Mouse (Mus musculus): ENCODE results near the gene Nipbl. TPM values are rescaled to one million over a fixed set of nuclear protein-coding genes. Genes with fewer than 3 reads are reported as not detected.
"Not testable (repeated sequence)": the region's sequence is repeated elsewhere in the genome, so short reads cannot be mapped to it uniquely, and the experiment has no call there.

Gene Nipbl
- total RNA-seq, 2 experiments from 2014 or later, result 17.9 to 19.1 TPM

- no peak for DNase-seq
These were observed 153.0 kb downstream of the Nipbl start for GRCm38 (mm10) chr15:8291251-8291650.

DNA sequence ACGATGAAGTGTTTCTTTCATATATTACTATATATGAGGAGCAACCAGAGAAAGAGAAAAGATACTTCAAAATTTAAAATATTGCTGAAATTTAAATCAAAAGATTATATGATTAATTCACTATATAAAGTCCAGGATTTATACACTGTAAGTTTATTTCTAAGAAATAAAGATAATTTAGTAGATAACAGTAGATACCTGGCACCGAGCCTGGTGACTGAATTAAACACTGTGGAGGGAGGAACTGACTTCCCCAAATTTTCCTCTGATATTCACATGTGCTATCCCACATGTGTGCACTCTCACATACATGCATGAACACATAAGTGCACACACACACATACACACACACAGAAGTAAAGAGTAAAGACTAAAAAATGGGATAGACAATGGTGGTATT is 162.1 kb downstream of the Nipbl start:
- DNase-seq, result no peak

DNA sequence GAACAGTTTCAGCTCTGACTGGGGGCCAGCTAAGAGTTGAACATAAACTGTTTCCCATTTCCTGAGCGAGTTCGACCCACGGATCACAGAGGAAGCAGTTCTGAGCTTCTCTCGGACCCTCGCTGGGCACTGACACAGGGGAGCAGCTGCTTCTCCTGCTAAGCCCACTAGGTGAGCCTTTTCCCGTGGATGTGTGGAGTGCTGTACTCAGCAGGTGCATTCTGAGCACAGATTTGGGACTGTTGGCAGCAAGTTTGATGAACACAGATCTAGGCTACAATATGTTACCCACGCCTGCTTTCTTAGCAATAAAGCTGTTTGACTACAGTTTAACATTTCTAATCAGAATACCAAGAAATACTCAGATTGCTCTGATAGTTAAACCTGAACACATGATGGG is 162.6 kb downstream of the Nipbl start:
- DNase-seq, result no peak

DNA sequence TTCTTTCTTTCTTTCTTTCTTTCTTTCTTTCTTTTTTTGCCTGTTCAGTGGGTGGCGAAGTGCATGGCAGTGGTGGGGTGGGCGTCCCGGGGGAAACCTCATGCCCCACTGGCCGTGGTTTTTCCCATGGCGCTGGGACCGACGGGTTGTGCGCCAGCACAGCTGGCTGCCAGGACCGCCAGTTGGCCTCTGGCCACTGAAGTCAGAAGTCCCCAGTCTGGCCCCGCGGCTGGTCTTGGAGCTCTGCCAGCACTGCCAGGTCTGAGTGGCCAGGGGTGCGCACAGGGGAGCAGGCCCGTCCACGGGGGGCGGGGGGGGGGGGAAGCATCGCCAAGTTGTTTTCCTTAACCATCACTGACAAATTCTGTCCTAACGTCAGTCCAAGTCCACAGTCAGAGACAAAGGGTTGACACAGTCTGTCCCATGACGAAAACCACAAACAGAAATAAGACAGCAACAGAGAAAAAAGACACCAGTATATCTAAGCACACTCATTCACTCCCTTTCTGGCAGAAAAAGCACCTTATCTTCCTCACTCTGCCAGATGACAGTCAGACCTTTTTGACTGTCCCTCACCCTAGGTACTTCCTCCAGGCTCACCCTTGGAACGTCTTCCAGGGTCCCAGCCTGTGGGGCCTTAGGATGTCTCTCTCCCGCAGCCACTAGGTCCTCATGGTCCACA is 164.2 kb downstream of the Nipbl start:
- peak; percentile 26 for DNase-seq

- DNase-seq, result peak; percentile 27
These were observed 164.9 kb downstream of the Nipbl start for GRCm38 (mm10) chr15:8279320-8279779.

DNA sequence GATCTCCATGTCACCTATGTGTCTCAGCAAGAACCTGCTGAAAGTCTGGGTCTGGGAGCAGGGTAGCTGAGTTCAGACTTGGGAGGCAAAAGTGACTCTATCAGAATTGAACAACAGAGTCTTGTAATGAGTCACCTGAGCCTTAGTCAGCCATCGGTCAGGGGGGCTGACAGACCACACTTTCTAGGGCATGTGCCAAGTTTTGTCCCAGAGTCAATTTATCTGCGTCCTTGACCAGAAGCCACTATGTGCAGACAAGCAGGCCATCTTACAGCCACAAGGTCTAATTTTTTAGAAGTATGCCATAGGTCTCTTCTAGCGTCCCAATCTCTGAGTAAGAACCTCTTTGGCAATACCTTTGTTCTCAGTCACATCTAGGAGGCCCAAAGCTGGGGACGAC is 166.3 kb downstream of the Nipbl start:
- DNase-seq, result not testable (repeated sequence)

GRCm38 (mm10) chr15:8271952-8272351 is 172.3 kb downstream of the Nipbl start:
- no peak for DNase-seq

- no peak for DNase-seq
These were observed 176.0 kb downstream of the Nipbl start for GRCm38 (mm10) chr15:8268231-8268630.

- no peak for DNase-seq
These were observed 177.1 kb downstream of the Nipbl start for GRCm38 (mm10) chr15:8267211-8267610.

- no peak for DNase-seq
These were observed 178.3 kb downstream of the Nipbl start for GRCm38 (mm10) chr15:8265946-8266345.

Other genes starting within 250 kb of the Nipbl start
- gene Gm2310, start 75.5 kb upstream of the Nipbl start, total RNA-seq (2021), result not detected